Mouse (Mus musculus): ENCODE measurements at regions not wholly inside any gene's neighbourhood (a gene's known extent, or its start where the extent isn't known, plus 50 kb on each side); places are given as distances from the start of the nearest gene placed in this dataset.

DNA sequence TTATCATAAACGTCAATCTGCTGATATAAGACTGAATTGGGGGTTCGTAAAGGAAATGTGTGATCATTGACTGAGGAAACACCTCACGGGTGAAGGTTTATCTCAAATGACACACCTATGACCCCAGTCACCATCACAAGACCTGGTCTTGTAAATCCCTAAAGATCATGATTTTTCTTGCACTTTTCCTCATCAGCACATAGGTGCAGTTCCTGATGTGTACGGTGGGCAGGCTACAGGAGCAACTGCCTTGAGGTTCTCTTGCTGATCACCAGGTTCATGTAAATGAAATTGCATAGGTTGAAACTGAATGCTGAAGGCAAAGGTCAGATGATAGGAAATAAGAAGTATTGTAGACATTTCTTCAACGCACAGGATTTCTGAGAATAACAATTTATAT, 277.1 kb downstream of the Rnf152 start:
- ATAC-seq (ENCODE audit: low TSS enrichment): no peak

DNA sequence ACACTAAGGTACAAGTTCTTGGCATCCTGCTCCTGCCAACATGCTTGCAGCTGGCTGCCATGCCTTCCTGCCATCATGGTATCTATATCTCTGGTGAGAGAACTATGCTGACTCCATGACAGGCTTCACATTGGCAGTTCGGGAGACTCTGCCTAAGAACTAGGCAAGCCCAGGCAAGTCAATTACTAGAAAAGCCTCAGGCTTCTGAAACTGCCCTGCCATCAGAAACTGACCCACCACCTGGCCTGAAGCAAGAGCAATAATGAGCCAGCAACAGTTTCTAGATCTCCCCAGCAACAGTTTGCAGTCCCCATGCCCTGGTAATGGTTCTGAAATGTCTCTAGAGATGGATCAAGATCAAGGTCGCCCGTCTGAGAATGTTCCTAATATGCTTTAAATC, 280.8 kb downstream of the Rnf152 start:
- ATAC-seq (ENCODE audit: low TSS enrichment): no peak

DNA sequence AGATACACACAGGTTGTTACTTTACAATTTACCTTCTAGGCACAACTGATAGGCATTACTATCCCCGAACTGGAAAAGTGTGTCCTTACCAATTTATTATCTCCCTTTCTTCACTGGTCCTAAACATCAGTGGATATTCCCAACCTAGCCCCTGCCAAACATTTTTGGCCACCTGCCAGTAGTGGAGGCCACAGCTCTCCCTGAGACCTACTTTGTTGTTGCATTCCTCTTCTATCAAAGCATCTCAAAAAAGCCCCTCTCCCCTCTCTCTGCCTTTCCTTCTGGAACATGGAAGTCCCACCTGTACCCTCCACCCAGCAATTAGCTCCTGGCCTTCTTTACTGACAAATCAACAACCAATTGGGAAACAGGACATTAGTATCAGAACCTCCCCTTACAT, 282.2 kb downstream of the Rnf152 start:
- ATAC-seq (ENCODE audit: low TSS enrichment): no peak

DNA sequence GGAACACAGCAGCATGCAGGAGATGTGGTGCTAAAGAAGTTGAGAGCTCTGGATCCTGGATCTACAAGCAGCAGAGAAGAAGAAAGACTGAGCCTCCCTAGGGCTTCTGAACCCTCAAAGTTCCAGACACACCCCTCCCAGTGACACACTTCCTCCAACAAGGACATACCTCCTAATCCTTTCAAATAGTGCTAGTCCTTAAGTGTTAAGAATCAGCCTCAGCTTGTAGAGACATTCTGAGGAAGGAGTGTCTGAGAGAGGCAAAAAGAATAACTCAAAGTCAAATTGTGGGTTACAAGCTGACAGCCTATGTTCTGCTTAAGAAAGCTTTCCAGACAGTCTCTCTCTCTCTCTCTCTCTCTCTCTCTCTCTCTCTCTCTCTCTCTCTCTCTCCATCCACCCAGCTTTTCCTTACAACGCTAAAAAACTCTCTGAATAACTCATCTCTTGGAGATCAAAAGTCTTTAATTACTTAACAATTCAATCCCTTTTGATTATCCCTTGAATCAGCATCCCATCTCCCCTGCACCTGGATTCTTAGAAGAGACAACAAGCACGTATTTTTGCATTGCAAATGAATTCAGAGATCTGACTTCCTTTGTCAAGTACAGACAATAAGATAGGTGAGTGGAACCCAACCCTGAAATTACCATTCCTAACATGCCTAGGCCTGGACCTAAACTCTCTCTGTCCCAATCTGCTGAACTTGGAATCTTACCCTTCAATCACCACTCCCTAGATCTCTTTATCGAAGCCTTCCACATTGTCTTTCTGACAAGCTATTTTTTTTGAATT, 285.7 kb downstream of the Rnf152 start:
- ATAC-seq (ENCODE audit: low TSS enrichment): no peak

DNA sequence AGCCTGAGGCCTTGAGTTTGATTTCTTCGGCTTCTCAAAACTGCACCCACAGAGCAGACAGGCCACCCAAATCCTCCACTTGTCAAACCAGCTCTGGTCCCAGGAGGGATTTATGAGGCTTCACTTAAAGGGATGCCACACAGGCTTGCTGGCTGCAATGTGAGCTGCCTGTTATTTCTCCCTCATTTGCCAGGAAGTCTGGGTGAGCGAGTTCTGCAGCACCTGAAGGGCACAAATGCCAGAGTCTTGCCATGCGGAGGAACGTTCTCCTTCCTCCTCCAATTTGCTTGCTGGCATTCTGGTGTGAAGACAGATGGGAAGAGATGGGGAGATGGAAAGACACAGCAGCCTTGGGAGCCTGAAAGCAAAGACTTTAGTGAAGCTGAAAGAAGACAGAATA, 288.6 kb downstream of the Rnf152 start:
- ATAC-seq (ENCODE audit: low TSS enrichment): peak; percentile 96

DNA sequence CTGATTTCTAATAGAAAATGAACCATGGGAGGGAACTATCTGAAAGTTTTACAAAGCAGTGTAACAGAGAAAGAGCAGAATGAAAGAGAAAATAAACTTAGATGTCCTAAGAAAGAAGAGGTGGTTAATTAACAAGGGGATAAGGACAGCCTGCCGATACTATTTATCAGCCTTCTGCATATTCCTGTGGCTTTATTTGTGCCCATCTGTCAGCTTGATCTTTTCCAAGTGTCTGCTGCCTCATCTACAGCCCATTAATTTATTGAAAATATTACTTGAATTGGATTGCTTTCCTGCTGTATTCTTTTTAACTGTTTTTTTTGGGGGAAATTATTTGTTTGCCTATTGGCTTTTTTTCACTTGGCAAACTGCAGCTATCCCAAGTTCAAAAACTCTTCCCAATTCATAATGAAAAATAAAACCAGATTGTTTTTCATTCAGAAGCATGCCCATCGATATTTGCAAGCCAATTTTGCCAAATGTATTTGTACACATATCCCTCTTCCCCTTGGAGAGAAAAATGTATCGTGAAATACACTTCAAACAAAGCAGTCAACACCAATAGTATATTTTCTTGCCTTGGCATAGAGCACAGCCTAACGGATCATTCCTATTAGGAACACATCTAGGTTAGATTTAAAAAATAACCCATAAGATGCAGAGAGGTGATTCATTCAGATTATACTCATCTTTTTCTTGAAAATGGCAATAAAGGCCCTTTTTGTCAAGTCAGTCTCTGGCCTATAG, 289.3 kb downstream of the Rnf152 start:
- ATAC-seq (ENCODE audit: low TSS enrichment): no peak

DNA sequence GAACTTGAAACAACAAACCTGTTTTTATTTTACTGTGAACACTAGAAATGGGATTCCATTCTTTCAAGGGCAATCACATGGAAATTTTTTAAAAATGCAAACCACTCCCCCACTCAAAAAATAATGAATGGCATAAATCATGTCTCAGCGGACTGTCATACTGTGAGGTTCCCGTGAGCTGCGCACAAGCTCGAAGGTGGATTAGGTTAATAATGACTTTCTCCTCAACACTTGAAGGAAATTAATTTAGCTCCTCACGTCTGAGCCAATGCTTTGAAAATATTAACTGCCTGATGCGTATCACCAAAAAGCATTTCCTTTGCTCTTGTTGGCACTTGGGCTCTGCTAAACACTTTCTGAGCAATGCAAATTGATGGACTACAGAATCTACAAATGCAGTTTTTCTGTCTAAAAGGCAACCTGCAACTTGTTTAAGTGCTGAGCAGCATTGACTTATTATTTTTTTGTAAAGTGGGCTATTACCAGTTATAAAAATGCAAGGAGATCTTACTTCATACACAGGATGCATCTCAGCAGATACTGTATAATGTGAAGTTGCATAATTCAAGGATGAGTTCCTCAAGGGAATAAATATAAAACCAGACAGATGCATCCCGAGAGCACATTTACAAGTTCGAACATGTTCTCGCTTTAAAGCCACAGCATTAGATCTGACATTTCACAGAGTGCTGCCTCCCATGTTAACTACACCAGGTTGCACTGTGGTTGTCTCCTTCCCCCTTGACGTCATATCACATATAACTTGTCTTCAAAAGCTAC, 282.4 kb downstream of the Cdh20 start:
- ATAC-seq (ENCODE audit: low TSS enrichment): peak; percentile 90
